Mouse (Mus musculus) embryonic fibroblast, embryonic 13.5 days (primary cell): Measurements from ENCODE around the gene Usp16.

Experiments used
- CTCF ChIP-seq: IDR thresholded peaks from 2 replicates; pipeline ENCODE4 v1.5.1; 2011; ENCODE audit warnings: mild to moderate bottlenecking, control low read depth, low read length, moderate library complexity, borderline replicate concordance; ENCODE audit not compliant: insufficient read depth
- POLR2A ChIP-seq: IDR thresholded peaks from 2 replicates; pipeline ENCODE4 v1.6.1; 2011; ENCODE audit warnings: low read depth, mild to moderate bottlenecking, control low read depth, low read length, moderate library complexity

- TF ChIP-seq CTCF (no peak), POLR2A (no peak)
Measured at GRCm38 (mm10) chr16:87524228-87524627, 69.7 kb downstream of the Usp16 start.
